Mouse (Mus musculus): ENCODE data around the gene Snrpe.

DNA sequence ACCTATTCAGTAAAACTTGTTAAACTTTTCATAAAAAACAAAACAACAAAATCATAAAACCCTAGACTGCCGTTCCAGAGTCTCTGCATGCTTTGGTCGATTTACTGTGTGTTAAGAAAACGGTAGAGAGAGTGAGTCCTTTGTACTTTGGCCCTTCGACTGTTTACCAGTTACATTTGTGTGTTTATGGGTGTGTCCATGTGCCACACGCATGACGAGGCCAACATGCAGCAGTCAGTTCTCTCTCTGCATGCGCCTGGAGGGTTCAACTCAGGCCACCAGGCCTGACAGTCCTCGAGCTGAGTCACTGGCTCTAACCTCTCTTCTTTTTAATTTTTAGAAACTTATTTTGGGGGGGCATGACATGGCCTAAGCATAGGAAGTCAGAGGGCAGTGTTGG is 8.2 kb upstream of the Snrpe start:
- TF ChIP-seq CTCF (IDR thresholded peaks at IDR 0.05; ENCODE audit: extremely low read depth, insufficient read depth, insufficient read length, insufficient replicate concordance) (no peak), POLR2A (IDR thresholded peaks at IDR 0.05; ENCODE audit: low read depth, low read length) (no peak)

All from spleen, adult 2 months (tissue).